Comparison of ENCODE assay signal across 28 mouse cellular contexts in genomic region chr16:63468851-63469250, GRCm38 (mm10).
"Had no signal": no experiment of that assay in that cellular context is flagged by ENCODE, and none has a peak within 500 bp of the region (broad histone marks: within the 10 kb centered on the region; RNA-seq: fewer than 3 reads in every experiment).

No protein-coding gene starts in this region.

- H3K9me3 ChIP-seq: limb, embryonic 10.5 days; limb, embryonic 12.5 days; limb, embryonic 13.5 days; limb, embryonic 15.5 days; liver, embryonic 12.5 days; liver, embryonic 13.5 days; liver, embryonic 15.5 days; lung, embryonic 15.5 days; midbrain, embryonic 10.5 days; midbrain, embryonic 12.5 days; midbrain, embryonic 13.5 days; midbrain, embryonic 15.5 days; neural tube, embryonic 12.5 days had no signal

- H3K4me3 ChIP-seq: limb, embryonic 10.5 days; limb, embryonic 12.5 days; limb, embryonic 13.5 days; limb, embryonic 15.5 days; liver, embryonic 12.5 days; liver, embryonic 13.5 days; liver, embryonic 15.5 days; lung, embryonic 15.5 days; megakaryocyte, embryonic 14.5 days; midbrain, embryonic 10.5 days; midbrain, embryonic 12.5 days; midbrain, embryonic 13.5 days; midbrain, embryonic 15.5 days; myocyte; neural tube, embryonic 12.5 days had no signal

- H3K9ac ChIP-seq: limb, embryonic 12.5 days; limb, embryonic 13.5 days; limb, embryonic 15.5 days; liver, embryonic 12.5 days; liver, embryonic 13.5 days; liver, embryonic 14.5 days; liver, embryonic 15.5 days; liver, postnatal 0 days; lung, embryonic 14.5 days; lung, embryonic 15.5 days; midbrain, embryonic 12.5 days; midbrain, embryonic 13.5 days; midbrain, embryonic 15.5 days; neural tube, embryonic 12.5 days had no signal

- H3K27me3 ChIP-seq: limb, embryonic 12.5 days; limb, embryonic 13.5 days; limb, embryonic 15.5 days; liver, embryonic 12.5 days; liver, embryonic 13.5 days; liver, embryonic 15.5 days; lung, embryonic 15.5 days; megakaryocyte, embryonic 14.5 days; midbrain, embryonic 12.5 days; midbrain, embryonic 13.5 days; midbrain, embryonic 15.5 days; neural tube, embryonic 12.5 days had no signal

- DNase-seq: left cerebral cortex, postnatal 4 days; liver; liver, embryonic 13.5 days; liver, postnatal 0 days; lung, adult 18-20 months; lung, adult 2 months; lung, embryonic 14.5 days; lung, postnatal 10 days; lung, postnatal 14 days; lung, postnatal 36 days; lung, postnatal 4 days; midbrain, embryonic 14.5 days had no signal

- H3K27ac ChIP-seq: limb, embryonic 10.5 days; limb, embryonic 12.5 days; limb, embryonic 13.5 days; limb, embryonic 15.5 days; liver, embryonic 12.5 days; liver, embryonic 13.5 days; liver, embryonic 14.5 days; liver, embryonic 15.5 days; lung, embryonic 15.5 days; macrophage; midbrain, embryonic 10.5 days; midbrain, embryonic 12.5 days; midbrain, embryonic 13.5 days; midbrain, embryonic 15.5 days; neural tube, embryonic 12.5 days had no signal

- H3K36me3 ChIP-seq: limb, embryonic 10.5 days; limb, embryonic 12.5 days; limb, embryonic 13.5 days; limb, embryonic 15.5 days; liver, embryonic 12.5 days; liver, embryonic 13.5 days; liver, embryonic 15.5 days; lung, embryonic 15.5 days; midbrain, embryonic 10.5 days; midbrain, embryonic 12.5 days; midbrain, embryonic 13.5 days; midbrain, embryonic 15.5 days; neural tube, embryonic 12.5 days had no signal

- H3K4me1 ChIP-seq: limb, embryonic 13.5 days; limb, embryonic 15.5 days; liver, embryonic 12.5 days; liver, embryonic 13.5 days; liver, embryonic 15.5 days; lung, embryonic 15.5 days; megakaryocyte, embryonic 14.5 days; midbrain, embryonic 10.5 days; midbrain, embryonic 12.5 days; midbrain, embryonic 13.5 days; midbrain, embryonic 15.5 days; neural tube, embryonic 12.5 days had no signal
